Mouse (Mus musculus) spleen, adult 18-20 months (tissue): Measurements from ENCODE around the gene Foxa3.
A peak's percentile ranks its signal among the peaks of the same experiment; 100 is the strongest.

Experiments used
- DNase-seq, 2 experiments: peaks; one replicate each; pipeline ENCODE4 v3.0.0; 2022; ENCODE audit warnings: mixed read lengths in 2 of 2

Gene Foxa3

DNA sequence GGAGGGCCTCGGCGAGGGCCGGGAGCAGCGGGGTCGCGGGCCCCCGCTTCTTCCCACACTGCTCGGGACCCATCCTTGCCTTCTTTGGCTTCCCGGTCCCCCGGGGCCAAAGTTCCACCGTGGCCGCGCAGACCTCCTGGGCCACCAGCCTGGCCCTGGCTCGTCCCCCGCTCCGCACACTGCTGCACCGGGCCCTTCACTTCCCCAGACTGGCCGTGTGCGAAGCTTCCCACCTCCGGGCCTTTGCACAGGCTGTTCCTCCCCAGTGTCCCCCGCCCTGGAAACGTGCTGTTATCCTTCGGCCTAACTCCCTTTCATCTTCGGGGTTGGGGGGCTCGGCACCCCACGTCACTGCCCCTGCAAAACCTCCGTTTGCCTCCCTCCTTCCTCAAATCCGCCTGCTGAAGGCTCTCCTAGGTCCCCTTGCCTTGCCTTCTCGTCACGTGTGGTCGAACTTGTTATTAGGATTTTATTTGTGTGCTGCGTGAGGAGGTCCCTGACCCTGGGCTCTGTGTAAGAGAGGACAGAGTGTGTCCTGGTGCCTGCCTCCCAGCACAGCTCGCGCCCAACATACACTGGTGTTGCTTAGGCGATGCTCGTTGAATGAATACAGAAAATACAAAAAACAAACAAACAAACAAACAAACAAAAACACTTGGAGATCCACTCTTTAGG is 1.4 kb upstream of the Foxa3 start:
- no peak for DNase-seq

DNA sequence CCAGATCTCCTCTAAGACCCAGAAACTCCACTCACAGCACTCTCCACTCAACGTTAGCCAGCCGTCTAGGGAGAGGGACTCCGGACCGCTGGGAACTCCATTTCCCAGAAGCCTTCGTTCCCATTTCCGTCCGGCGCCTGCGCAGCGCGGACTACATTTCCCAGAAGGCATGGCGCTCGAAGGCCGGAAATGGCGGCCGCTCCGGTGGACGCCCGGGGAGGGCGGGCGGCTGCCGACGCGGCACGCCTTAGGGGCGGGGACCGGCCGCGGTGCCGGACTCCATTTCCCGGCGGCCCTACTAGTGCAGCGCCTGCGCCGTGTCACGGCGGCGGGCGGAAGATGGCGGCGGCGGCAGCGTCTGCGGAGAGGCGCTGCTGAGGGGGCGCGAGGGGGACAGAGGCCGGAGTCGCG is 763 bp upstream of the Foxa3 start, which contains the start of gene Sympk:
Sympk (plus strand) TSS at position 282 of the 411 bp plus-strand sequence.
- DNase-seq, result peak; percentile 90 to 93

DNA sequence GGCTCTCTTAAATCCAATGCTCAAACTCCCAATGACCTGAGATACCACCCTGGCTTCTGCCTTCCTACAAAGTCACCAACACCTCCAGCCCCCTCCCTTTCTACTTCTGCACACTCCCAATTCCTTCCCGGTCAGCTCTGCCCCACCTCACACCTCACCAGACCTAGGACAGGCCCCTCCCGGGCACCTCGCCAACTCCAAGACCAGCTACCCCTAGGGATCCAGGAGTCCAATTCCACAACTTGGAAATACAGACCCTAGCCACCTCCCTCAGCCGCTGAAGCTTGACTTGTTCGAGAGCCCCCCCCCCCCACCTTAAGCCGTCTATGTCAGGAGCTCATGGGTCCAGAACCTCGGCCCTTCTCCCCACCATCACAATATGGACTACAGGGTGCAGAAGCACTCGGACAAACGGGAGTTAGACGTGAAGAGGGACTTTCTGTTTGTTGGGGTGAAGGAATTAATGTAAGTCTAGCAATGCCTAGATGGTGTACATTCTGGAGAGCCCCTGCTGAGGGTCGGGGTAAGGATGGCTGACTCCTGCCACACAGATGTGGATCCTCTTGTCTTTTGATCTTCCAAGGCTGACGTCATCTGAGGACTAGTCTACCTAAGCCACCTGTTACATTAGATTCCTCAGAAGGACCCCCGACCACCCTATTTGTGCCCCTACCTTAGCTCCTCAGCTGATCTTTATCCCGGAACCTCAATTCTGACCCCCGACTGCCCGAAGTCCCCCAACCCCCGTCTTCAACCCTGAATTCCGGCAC is 964 bp downstream of the Foxa3 start:
- no peak for DNase-seq

DNA sequence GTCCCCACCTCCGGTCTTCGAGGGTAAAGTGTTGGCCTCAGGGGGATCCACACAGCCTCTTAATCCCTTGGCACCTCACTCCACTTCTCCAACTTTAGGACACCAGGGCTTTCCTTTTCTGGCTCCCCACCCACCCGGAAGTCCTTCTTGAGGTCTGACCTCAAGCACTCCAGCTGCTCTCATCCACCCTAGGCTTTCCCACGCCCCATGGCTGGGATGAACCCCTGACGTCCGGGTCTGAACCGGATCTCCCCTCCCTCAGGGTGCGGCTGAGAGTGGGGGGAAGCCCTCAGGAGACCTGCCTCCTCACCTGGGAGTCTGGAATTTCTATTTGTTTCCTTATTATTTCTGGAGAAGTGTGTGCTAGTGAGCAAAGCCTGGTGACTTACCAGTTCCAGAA is 2.3 kb downstream of the Foxa3 start:
- DNase-seq, result no peak

DNA sequence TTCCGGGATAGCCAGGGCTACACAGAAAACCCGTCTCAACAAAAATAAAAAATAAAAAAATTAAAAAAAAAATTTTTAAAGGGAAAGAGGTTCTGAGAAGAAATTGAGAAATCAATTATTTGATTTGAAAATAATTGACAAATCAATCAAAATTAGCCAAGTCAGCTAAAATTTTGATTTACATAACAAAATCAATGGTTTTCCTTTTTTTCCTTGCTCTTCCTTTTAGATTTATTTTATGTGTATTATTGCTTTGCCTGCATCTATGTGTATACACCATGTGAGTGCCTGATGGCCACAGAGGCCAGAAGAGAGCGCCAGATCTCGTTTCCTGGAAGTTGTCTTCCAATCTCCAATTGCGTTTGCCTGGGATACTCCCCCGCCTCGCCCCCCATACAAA is 5.4 kb downstream of the Foxa3 start:
- DNase-seq, result no peak

DNA sequence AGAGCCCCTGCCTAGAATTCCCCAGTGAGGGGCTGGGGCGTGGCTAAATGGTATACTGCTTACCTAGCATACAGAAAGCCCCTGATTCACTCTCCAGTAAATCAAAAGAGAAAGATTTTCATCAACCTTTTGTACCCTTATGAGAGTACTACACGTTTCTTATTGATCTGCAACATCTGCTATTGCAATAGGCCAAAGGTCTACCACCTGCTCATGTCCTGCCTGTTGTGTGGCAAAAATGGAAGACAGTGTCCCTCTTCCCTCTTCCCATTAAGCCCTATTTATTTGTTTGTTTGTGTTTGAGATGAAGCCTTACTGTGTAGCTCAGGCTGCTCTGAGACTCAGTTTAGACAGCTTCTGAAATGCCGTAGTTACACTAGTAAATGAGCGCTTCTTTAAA is 7.3 kb downstream of the Foxa3 start:
- DNase-seq, result no peak

DNA sequence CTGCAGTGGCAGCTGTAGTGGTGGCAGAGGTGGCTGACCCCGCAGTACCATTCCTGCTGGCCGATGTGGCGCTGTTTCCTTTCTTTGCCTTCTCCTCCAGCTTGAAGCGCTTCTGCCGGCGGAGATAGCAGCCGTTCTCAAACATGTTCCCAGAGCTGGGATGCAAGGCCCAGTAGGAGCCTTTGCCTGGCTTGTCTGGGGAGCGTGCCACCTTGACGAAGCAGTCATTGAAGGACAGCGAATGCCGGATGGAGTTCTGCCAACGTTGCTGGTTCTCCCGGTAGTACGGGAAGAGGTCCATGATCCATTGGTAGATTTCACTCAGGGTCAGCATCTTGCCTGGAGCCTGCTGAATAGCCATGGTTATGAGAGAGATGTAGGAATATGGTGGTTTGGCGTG is 8.9 kb downstream of the Foxa3 start:
- DNase-seq, result no peak

DNA sequence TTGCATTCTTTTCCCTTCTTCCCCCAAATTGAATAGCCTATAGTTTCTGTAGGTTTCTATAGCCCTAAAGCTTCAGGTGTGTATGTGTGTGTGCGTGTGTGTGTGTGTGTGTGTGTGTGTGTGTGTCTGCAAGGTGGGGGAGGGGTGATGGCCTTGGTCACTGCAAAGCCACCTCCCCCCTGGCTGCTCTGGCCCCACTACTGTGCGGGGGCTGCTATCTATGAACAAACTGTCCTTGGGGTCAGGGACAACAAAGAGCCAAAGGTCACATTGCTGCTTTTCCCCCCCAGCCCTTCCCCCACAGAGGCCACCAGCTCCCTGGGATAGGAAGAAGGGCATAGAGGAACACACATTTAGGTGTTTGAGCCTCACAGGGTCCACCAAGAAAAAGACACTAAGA is 10.5 kb downstream of the Foxa3 start:
- no peak for DNase-seq

DNA sequence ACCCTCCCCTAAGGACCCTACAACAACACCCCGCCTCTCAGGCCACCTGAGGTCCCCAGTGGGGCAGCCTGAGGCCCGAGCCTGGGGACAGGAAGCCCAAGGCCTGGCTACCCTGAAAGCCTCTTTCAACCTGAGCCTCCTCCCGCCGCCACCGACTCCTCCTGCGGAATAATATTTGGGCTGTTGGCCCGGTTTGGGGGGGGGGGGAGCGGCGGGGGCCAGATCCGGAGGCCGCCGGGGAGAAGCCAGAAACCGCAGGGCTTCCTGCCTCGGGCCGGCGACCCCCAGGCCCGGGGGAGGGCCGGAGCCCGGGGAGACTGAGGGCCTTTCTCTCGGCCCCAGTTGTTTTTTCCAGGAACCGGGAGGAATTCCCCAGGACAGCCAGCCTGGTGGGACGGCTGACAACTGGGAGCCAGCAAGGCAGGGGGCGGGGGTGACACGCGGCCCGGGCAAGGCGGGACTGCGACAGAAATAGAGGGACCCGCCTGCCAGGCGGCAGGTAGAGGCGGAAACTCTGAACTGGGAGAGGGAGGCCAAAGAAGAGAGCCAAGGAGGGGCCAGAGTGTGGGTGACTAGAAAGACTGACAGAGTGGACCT is 11.2 kb downstream of the Foxa3 start:
- no peak for DNase-seq

DNA sequence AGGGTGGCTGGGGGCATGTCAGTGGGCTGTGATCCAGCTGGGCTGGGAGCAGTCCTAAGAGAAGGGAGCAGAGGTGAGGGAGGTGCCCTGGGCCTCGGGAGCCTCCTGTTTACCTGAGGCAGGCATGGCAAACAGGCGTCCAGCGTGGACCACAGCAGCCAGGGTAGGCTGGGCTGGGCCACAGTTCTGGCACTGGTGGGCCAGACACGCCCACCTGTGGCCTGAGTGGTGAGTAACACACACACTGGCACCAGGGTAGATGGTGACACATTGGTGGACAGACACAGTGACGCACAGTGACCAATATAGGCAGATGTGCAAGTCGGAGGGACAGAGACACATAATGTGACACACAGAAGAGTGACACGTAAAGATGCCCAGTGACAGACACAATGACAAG is 12.8 kb downstream of the Foxa3 start:
- DNase-seq, result no peak

DNA sequence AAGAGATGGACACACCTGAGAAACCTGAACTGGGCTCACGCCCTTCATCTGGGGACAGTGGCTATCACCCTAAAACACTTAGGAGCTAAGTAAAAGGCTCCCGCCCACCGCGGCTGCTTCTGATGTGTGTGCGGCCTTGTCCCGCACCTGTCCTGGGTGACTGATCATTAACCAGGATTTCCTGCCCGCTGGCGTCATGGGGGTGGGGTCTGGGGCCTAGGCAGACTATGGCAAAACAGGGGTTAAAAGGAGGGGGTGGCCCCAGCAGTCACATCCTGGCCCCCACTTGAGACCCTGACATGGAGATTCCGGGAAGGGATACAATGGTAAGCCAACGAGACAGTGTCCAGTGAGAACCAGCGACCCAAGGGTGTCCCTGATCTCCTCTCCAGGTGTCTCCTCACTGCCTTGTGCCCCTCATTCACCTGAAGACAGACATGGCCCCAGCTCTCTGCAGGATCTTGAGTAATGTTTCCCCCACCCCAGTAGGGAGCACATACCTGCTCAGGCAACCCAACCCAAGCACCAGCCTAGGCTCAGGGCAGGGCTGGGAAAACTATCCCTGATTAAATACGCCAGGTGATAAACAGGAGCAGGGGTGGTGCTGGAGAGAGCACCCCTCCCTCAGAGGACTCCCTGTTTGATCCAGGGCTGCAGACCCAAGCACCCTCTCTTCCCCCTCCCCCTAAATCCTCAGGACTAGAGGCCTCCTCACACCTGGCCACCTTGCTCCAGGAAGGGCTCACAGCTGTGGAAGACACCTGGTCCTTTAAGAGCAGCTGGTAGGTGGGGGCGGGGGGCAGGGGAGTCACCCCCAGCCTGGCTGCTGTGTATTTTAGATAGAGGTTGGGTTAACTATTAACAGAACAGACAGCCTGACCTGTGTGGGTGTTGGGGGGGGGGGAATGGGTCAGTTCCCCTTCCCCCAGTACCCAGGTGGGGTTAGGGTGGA is 16.0 kb downstream of the Foxa3 start:
- no peak for DNase-seq

DNA sequence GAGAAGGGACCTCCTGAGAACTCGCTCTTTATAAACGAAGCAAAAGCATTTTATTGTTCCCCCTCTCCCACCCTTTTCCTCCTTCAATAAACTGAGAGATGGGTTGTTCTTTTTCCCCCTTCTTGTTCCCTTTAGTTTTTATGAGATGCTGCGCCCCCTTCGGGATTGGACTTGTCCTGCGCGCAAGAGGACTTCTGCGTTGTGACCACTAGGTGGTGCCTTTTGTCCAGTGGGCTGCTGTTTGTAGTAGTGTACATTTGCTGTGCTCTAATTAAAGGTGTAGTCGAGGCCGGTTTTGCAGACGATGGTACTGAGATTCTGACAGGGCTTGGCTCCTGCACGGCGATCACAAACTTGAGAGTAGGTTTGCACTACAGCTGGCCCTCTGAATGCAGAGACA is 16.9 kb downstream of the Foxa3 start:
- peak; percentile 69 to 79 for DNase-seq

DNA sequence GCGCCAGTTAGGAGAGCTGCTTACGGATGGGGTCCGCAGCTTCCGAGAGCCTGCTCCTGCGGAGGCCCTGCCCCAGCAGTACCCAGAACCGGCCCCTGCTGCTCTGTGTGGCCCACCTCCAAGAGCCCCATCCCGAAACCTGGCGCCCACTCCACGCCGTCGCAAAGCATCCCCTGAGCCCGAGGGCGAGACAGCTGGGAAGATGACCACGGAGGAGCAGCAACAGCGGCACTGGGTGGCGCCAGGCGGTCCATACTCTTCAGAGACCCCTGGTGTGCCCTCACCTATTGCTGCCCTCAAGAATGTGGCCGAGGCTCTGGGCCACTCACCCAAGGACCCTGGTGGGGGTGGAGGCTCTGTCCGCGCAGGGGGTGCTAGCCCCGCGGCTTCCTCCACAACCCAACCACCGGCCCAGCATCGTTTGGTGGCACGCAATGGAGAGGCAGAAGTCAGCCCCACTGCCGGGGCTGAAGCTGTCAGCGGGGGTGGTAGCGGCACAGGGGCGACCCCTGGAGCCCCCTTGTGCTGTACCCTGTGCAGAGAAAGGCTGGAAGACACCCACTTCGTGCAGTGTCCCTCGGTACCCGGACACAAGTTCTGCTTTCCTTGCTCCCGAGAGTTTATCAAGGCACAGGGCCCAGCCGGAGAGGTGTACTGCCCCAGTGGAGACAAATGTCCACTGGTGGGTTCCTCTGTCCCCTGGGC is 17.8 kb downstream of the Foxa3 start:
- DNase-seq, result no peak

DNA sequence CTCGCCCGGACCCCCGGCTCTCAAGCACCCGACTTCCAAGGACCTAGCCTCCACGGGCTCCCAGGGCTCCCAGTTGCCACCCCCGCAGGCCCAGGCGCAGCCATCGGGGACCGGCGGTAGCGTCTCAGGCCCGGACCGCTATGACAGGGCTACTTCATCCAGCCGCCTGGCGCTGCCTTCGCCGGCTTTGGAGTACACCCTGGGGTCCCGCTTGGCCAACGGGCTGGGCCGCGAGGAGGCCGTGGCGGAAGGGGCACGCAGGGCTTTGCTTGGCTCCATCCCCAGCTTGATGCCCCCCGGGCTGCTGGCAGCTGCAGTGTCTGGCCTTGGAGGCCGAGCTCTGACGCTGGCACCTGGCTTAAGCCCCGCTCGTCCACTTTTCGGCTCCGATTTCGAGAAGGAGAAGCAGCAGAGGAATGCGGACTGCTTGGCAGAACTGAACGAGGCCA is 18.7 kb downstream of the Foxa3 start:
- no peak for DNase-seq

DNA sequence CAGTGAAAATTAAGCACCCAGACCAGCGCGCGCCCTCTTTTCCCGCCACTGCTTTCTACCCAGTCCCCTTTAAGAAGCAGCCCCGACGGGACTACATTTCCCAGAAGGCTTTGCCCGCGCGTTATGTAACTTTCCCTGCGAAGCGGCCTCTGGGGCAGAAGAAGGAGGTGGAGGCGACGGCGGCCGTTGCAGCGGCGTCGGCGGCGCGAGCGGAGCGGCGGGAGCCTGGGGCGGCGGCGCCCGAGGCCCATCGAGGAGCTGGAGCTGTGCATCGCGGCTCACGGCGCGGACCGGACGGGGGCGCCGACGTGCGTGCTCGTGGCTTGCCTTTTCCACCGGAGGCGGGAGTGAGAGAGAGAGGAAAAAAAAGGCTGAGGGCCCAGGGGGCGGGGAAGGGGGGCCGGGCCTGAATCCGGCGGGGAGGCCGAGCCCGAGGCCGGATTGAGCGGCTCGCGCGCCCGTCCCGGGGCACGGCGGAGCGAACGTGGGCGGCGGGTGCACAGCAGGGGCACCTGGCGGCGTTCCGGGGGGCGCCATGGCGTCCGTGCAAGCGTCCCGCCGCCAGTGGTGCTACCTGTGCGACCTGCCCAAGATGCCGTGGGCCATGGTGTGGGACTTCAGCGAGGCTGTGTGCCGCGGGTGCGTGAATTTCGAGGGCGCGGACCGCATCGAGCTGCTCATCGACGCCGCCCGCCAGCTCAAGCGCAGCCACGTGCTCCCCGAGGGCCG is 19.3 kb downstream of the Foxa3 start, which contains the start of gene Irf2bp1:
Irf2bp1 (plus strand) TSS at position 143 of the 729 bp plus-strand sequence.
- DNase-seq, result peak; percentile 86 to 90

DNA sequence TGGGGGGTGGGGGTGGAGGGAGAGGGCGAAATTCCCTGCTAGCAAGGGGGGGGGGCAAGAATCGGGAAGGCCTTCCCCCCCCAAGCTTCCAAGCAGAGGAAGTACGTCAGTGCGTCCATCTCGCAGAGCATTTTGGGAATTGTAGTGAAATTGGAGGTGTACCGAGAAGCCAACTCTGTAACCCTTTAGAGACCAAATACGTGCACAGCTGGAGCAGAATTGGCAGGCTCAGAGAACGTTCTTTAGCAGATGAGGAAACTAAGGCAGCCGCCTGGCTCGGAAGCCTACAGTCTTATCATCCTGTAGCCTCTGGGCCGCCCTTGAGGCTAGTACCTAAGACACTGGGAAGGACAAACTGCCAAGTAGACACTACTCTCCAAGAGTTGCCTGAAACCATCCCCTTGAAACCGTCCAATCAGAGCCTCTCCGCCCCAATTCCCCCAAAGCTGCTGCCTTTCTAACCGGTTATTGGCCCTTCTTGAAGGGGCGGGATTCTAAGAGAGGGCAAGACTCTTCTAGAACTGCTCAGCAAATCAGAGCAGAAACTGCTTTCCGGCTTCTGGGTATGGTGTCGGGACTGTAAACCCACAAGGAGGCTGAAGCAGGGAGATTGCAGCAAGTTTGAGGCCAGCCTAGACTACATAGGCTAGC is 20.4 kb downstream of the Foxa3 start:
- DNase-seq, result peak; percentile 49 to 56

DNA sequence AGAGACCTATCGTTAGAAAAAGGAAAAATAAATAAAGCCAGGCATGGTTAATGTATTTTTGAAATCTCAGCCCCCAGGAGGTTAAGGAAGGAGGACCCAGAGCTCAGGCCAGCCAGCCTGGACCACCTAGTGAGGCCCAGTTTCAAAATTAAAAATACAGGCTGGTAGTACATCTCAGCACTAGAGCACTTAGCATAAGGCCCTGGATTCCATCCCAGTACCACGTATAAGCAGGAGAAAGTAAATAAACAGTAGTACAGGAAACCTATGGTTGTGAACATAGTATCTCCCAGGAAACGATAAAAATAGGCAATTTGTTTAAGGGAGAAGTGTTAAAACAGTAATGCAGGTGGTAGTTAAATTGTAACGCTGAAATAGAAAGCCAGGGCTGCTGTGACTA is 21.2 kb downstream of the Foxa3 start:
- DNase-seq, result no peak

DNA sequence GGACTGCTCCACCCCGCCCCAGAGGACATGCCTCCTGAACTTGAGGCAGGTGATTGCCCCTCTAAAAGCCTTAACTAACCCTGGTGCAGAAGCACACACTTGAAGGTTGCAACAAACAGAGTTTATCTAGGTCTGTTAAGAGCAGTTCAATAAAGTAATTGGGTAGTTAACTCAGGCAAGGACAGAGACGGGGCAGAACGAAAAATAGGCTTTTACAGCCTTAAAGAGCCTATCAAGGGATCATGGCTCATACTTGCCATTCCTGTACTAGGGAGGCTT is 21.6 kb downstream of the Foxa3 start:
- DNase-seq, result no peak

DNA sequence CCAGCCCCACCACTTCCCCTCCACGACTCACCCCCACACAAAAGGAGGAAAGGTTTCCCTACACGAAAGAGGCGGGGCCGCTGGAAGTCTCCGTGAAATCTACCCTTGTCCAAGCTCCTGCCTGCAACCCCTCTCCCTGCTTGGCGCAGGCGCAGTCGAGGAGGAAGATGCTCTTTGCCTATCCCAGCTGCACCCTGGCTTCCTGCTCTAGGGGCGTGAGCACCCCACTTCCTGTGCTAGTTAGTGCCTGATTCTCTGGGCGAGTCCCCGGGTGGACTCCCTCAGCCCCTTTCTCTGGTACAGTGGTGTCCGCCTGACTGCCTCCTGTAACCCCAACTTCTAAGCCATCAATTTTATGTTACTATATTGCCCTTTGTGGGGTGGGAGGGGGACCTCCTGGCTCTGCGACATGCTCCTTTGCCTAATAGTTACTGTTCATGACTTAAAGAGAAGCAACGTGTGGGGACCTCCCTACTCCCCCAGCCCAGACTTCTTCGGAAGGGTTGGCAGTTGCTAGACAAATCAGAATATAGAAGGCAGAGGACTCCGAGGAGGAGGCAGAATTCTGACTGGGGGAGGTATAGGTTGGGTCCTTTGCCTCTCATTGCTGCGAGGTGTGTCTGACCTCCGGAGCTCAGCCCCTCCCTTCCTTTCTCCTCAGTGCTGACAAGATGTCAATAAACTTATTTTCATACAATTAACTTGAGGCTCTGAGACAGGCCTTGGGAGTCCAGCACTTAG is 22.1 kb downstream of the Foxa3 start:
- DNase-seq, result peak; percentile 81 to 85

DNA sequence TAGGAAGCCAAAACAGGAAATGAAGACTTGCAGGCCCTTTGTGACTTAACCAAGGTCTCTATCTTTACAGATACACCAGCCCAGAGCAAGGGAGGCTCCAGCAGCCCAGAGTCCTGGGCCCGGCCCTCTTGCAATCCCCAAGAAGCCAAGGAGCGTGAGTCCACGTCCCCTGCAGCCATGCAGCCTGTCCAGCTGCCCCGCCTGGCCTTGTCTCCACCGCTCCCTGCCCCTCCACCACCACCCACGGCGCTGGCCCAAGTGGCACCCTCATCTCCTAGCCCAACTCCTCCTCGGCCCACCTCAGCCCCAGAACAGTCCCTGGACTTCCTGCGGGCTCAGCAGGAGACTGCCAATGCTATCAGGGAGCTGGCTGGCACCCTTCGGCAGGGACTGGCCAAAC is 22.9 kb downstream of the Foxa3 start:
- DNase-seq, result peak in 1 of 2 experiments; percentile 32
